Mouse (Mus musculus) liver, adult 2 months (tissue): ENCODE data around the gene Xylt2.
A peak's percentile ranks its signal among the peaks of the same experiment; 100 is the strongest.

ENCODE experiments used
- CTCF ChIP-seq: fragments of 200-500 bp; IDR thresholded peaks from 2 replicates; pipeline ENCODE4 v1.5.1; 2011; ENCODE audit warnings: low read depth, low read length, control low read depth
- POLR2A ChIP-seq: fragments of 200-500 bp; IDR thresholded peaks from 2 replicates; pipeline ENCODE4 v1.6.1; 2011; ENCODE audit warnings: low read length, control low read depth; ENCODE audit not compliant: insufficient read depth; ENCODE audit errors: extremely low read depth

DNA sequence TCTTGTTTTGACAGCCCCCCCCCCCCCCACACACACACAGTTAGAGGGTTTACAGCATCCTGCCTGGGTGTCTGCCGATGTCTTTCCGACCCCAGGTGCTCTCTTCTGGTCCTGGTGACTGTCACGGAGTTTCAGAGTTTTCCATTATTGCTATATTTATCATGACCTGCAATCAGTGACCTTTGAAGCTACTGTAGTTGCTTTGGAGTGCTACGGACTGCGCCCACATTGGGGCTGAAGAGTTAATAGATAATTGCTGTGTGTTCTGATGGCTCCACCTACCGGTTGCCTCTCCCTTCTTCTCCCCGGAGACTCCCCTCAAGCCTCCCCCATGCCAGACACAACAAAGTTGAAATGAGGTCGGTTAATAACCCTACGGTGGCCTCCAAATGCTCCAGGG lies 39.4 kb upstream of the Xylt2 start:
- TF ChIP-seq POLR2A (no peak), CTCF (peak; percentile 80)
